Mouse (Mus musculus) spleen, adult 2 months (tissue): ENCODE measurements around the gene Arrb2. TPM values are rescaled to one million over a fixed set of nuclear protein-coding genes. Genes with fewer than 3 reads are reported as not detected.

Experiments used
- DNase-seq, 2 experiments: peaks; one replicate each; pipeline versions ENCODE4 v3.0.0 to v3.0.0-alpha.2; 2012 to 2021; ENCODE audit warnings: low spot score in 2 of 2, low read depth in 1 of 2
- H3K27ac ChIP-seq: fragments of 200-500 bp; 2 replicates; pipeline ENCODE4 v1.5.1; 2012; ENCODE audit warnings: low read length, inconsistent platforms; ENCODE audit not compliant: insufficient read depth
- H3K27me3 ChIP-seq: fragments of 200-500 bp; 2 replicates; pipeline ENCODE4 v1.6.1; 2012; ENCODE audit warnings: mild to moderate bottlenecking, moderate library complexity, low read length, inconsistent platforms; ENCODE audit not compliant: control insufficient read depth, insufficient read depth
- H3K36me3 ChIP-seq: fragments of 200-500 bp; 2 replicates; pipeline ENCODE4 v1.6.1; 2012; ENCODE audit warnings: mild to moderate bottlenecking, low read length, inconsistent platforms; ENCODE audit not compliant: control insufficient read depth, insufficient read depth
- H3K4me1 ChIP-seq: fragments of 200-500 bp; 2 replicates; pipeline ENCODE4 v1.6.1; 2011; ENCODE audit warnings: inconsistent platforms; ENCODE audit not compliant: control insufficient read depth, insufficient read depth, insufficient read length
- H3K4me3 ChIP-seq: fragments of 200-500 bp; 2 replicates; pipeline ENCODE4 v1.5.1; 2011; ENCODE audit warnings: mild to moderate bottlenecking, inconsistent platforms; ENCODE audit not compliant: insufficient read depth, insufficient read length; ENCODE audit errors: extremely low read depth
- CTCF ChIP-seq: fragments of 200-500 bp; IDR thresholded peaks from 2 replicates; pipeline ENCODE4 v1.5.1; 2011; ENCODE audit warnings: mild to moderate bottlenecking, inconsistent platforms; ENCODE audit not compliant: insufficient read depth, insufficient read length, insufficient replicate concordance; ENCODE audit errors: extremely low read depth
- POLR2A ChIP-seq: fragments of 200-500 bp; IDR thresholded peaks from 2 replicates; pipeline ENCODE4 v1.6.1; 2011; ENCODE audit warnings: low read depth, low read length, inconsistent platforms
- WGBS: fragments of 180-500 bp; shearing (Covaris S2); methylation state at CpG from one replicate; pipeline ENCODE4 v1.1.7; 2018; 5-methylcytosine and 5-hydroxymethylcytosine counted together
- polyA plus RNA-seq: library from polyadenylated mRNA; depleted of rRNA; stranded (reverse); fragments of >200 nt; gene quantifications from 2 replicates; pipeline ENCODE4 v1.2.3, GENCODE M21; 2012; rRNA removed

The Arrb2 gene
- polyA plus RNA-seq, result 145 TPM in 2 replicates

GRCm38 (mm10) chr11:70432048-70432894 is at the start of gene Arrb2:
Gene Arrb2 (plus strand): TSS chr11:70432635.
- Histone ChIP-seq H3K4me1 (peaks cover 15% of the 10 kb centered on the region; the same call in 1 of the 2 replicates), H3K27ac (peak within 1 kb of the TSS; percentile 82), H3K36me3 (peaks cover 9% of the 10 kb centered on the region), H3K27me3 (no peaks in the 10 kb centered on the region), H3K4me3 (peak within 1 kb of the TSS; percentile 77)
- under 1% methylated on average over 71 of the region's 75 CpGs for WGBS
- DNase-seq, result peak; percentile 85 to 97
- TF ChIP-seq POLR2A (peak; percentile 81), CTCF (peak; percentile 76; the same call in 1 of the 2 replicates)

DNA sequence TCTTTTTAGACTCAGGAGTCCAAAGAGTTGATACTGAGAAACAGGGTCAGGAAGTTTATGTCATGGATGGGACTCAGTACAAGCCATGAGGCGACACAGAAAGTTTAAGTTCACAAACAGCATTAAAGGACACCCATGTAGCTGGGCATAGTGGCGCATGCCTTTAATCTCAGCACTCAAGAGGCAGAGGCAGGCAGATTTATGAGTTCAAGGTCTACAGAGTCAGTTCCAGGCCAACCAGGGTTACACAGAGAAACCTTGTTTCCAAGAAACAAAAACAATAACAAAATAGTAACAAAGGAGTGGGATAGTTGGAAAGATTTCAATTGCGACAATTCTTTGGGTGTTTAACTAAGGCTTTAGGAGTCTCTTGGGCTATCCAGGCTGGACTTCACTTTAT is 48.3 kb upstream of the Arrb2 start:
- no peaks in the 10 kb centered on the region; the same call in 1 of the 2 replicates for H3K36me3 ChIP-seq
- DNase-seq, result no peak
- no peaks in the 10 kb centered on the region for H3K4me1 ChIP-seq
- no peaks in the 10 kb centered on the region for H3K27me3 ChIP-seq
- H3K27ac ChIP-seq, result no peak overlapping the region
- 88% methylated on average over 3 of the region's 3 CpGs for WGBS
- TF ChIP-seq POLR2A, result no peak
- no peak overlapping the region for H3K4me3 ChIP-seq

DNA sequence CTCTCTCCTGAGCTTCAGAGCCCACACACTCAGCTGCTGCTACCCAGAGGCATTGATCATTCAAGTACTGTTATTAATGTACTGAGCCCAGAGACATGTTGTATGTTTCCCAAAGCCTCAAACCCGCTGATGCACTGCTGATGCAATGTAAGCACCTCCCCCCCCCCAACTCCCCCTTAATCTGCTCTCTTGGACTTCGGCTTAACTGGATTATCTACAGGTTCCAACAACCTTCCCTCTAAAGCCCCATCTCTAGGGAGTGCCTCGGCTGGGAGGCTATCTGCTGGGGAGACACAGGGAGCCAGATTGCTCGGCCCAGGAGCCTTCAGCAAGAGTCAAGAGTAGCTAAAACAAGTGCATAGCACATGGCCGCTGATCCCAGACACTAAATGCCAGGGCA is 45.0 kb upstream of the Arrb2 start:
- WGBS, result 88% methylated on average over 5 of the region's 5 CpGs
- H3K27me3 ChIP-seq, result no peaks in the 10 kb centered on the region
- no peak for TF ChIP-seq CTCF
- no peak for TF ChIP-seq POLR2A
- no peak overlapping the region; the same call in 1 of the 2 replicates for H3K27ac ChIP-seq
- no peak overlapping the region for H3K4me3 ChIP-seq
- peaks cover 1% of the 10 kb centered on the region for H3K36me3 ChIP-seq
- no peaks in the 10 kb centered on the region for H3K4me1 ChIP-seq
- no peak for DNase-seq

DNA sequence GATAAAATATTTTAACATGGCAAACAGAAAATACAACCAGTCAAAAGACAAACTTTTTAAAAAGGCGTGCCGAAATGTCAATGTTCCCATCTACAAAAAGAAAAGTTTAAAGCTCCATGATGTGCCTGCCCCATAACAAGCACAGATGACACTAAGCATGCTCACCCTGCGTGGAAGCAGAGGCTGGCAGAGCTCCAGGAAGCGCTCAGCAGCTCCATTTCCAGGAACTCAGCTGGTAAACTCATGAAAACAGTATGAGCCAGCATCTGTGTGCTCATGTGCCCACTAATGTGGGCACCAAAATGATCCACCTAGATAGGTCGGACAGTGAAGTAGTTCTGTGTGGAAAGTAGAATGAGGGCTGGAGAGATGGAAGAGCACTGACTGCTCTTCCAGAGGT is 43.0 kb upstream of the Arrb2 start:
- Histone ChIP-seq H3K4me1 (no peaks in the 10 kb centered on the region), H3K4me3 (no peak overlapping the region), H3K27me3 (no peaks in the 10 kb centered on the region), H3K27ac (no peak overlapping the region), H3K36me3 (peaks cover 9% of the 10 kb centered on the region)
- 75% methylated on average over 5 of the region's 5 CpGs for WGBS
- no peak for TF ChIP-seq POLR2A
- TF ChIP-seq CTCF, result no peak
- no peak for DNase-seq

DNA sequence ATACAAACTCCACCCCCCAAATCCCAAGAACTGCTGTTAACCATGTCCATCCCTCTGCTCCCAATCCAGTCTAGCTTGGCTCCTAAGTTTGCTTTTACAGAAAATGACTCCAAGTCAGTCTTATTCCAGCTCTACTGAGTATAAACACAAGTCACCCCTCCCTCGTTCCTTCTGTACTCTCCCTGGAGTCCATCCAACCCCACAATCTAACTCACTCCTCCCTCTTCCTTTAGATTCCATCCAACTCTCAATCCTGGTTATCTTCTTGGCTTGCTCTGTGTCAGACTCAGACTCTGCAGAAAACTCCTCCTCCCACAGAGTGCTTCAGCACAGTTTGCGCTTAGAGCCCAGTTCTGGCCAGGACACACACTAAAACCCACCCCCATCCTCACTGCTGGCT is 28.8 kb upstream of the Arrb2 start:
- Histone ChIP-seq H3K36me3 (peaks cover 17% of the 10 kb centered on the region), H3K27me3 (no peaks in the 10 kb centered on the region), H3K4me1 (no peaks in the 10 kb centered on the region), H3K4me3 (no peak overlapping the region), H3K27ac (no peak overlapping the region)
- no peak for DNase-seq
- TF ChIP-seq CTCF, result no peak
- TF ChIP-seq POLR2A, result no peak
- 89% methylated on average over 2 of the region's 2 CpGs for WGBS

DNA sequence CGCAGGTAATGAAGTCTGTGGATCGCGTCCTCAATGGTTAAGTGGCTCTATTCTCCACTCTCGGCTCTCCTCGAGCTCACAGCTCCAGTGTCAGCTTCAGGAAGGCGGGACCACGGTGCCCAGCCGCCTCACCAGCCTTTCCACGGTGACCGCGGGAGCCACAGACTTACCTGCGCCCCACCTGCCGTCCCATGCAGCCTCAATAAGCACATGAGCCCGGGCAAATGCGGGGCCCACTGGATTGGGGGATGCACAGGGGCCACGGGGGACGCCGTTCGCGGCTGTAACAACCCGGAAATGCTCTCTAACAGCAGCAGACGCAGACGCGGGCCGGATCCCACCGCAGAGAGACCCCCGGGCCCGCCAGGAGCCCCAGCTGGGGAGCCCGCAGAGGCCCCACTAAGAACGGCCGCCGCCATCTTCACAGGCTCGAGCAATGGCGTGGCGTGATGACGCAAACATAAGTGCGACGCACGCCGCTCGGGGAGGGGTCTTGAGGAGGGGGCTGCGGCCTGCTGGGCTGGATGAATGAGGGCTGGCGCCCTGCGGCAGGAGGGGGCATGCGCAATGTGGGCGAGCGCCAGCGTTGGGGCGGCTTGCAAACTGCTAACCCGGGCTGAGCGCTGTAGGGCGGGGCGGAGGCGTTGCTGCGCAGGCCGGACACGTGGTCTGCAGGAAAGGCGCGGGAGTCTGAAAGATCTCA is 22.7 kb upstream of the Arrb2 start, which contains the start of gene Pelp1:
TSS of gene Pelp1 (minus strand) at position 438 of the 703 bp plus-strand sequence.
- Histone ChIP-seq H3K36me3 (no peaks in the 10 kb centered on the region; the same call in none of the 2 replicates), H3K27ac (peak within 1 kb of the TSS; percentile 77), H3K4me1 (peaks cover 3% of the 10 kb centered on the region), H3K4me3 (peak within 1 kb of the TSS; percentile 100), H3K27me3 (no peaks in the 10 kb centered on the region)
- WGBS, result under 1% methylated on average over 59 of the region's 59 CpGs
- DNase-seq, result peak; percentile 58 to 74
- TF ChIP-seq POLR2A (no peak), CTCF (no peak)
